Mouse (Mus musculus) lung, adult 2 months (tissue): ENCODE results near the gene Fzr1.

Source experiments
- CTCF ChIP-seq: fragments of 200-500 bp; IDR thresholded peaks from 2 replicates; pipeline ENCODE4 v1.5.1; 2011; ENCODE audit warnings: mild to moderate bottlenecking, low read length, control low read depth; ENCODE audit not compliant: insufficient read depth
- POLR2A ChIP-seq: fragments of 200-500 bp; IDR thresholded peaks from 2 replicates; pipeline ENCODE4 v1.6.1; 2011; ENCODE audit warnings: low read depth, mild to moderate bottlenecking, control low read depth, low read length, borderline replicate concordance; ENCODE audit errors: extremely low read depth

DNA sequence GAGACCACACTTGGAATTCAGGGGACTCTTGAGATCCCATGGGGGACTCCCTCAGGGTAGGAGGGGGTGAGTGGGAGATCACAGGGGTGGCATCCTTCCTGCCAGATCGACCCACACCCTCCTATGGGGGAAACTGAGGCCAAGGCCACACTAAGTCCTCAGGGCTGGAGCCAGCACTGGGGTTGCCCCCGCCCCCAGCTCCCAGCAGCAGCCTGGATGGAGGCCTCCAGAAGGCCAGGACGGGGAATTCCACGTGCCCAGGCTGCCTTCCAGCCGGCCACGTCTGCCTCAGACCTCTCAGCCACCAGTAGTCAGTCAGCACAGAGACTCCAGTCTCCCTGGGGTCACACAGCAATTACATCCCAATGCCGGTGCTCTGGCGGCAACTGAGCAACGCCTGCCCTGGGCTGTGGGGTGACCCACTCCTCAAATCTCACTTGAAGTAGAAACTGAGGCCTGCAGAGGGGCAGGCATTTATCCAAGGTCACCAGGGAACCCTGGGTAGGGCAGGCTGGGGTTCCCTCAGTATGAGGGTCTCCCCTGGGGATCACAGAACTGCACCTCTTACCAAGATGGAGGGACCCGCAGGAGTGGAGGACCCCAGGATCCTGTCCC, 47.0 kb upstream of the Fzr1 start:
- no peak for TF ChIP-seq POLR2A
- no peak for TF ChIP-seq CTCF
